Comparison of ENCODE assay signal across 21 mouse cellular contexts in the genomic region with DNA sequence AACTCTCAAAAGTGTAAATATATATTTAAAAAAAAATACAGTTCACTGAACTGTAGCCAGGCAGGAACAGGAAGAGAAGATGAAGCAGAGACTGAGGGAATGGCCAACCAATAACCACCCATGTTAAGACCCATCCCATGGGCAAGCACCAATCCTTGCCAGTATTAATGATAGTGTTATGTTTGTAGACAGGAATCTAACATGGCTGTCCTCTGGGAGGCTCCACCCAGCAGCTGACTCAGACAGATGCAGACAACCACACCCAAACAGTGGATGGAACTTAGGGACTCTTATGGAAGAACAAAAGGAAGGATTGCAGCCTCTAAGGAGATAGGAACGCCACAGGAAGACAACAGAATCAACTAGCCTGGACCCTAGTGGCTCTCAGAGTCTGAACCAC. TPM values are rescaled to one million over a fixed set of nuclear protein-coding genes. Genes with fewer than 3 reads are reported as not detected.
DNase-seq lines count a peak whose midpoint lies in the region; TF ChIP-seq lines count a peak whose summit lies in the region.
"Had no signal": no experiment of that assay in that cellular context is flagged by ENCODE, and none has a peak within 500 bp of the region (broad histone marks: within the 10 kb centered on the region; RNA-seq: fewer than 3 reads in every experiment).

No protein-coding gene starts in this region.

- 0 out of 2 replicates have a peak overlapping the region, but pooled peaks have one; percentile 20 for H3K27ac ChIP-seq in gastrocnemius, adult 2 months
- H3K27ac ChIP-seq: embryonic facial prominence, embryonic 13.5 days; embryonic facial prominence, embryonic 15.5 days; forebrain, embryonic 10.5 days; forebrain, embryonic 12.5 days had no signal

- DNase-seq in gastrocnemius, adult 2 months = peak; percentile 33
- no peak for DNase-seq in gastrocnemius, postnatal 4 days (ENCODE audit: low spot score in 2 of 2)
- DNase-seq in 3T3-L1 (ENCODE audit: low read depth, low spot score) (peak; percentile 91), ZHBTc4 (ENCODE audit: low read depth, low spot score) (peak; percentile 1)
- no peak for DNase-seq in thymus, postnatal 10 days (ENCODE audit: low spot score in 2 of 2)
- no peak for DNase-seq in kidney, adult 18-20 months
- DNase-seq: adrenal gland, adult 2 months; adrenal gland, postnatal 10 days; adrenal gland, postnatal 25 days; cerebellum, adult 11 months; cerebellum, adult 18-20 months; cerebellum, adult 8-10 months; cerebellum, adult 9-11 months; cerebellum, postnatal 14 days; cerebellum, postnatal 36 days; embryo, embryonic 11 days had no signal

- intact Hi-C loops in gastrocnemius, adult 2 months (cut with DNase I) = no loop called here

- H3K4me3 ChIP-seq in gastrocnemius, adult 2 months = no peak overlapping the region
- H3K4me3 ChIP-seq: embryonic facial prominence, embryonic 13.5 days; embryonic facial prominence, embryonic 15.5 days; erythroblast, embryonic 14.5 days; forebrain, embryonic 10.5 days; forebrain, embryonic 12.5 days had no signal

- TF ChIP-seq CTCF in gastrocnemius, adult 2 months (IDR thresholded peaks at IDR 0.05) = no peak

RNA-seq across cellular contexts. Expression of gene Xdh, which starts 32.9 kb away (rescaled TPM):
- total RNA-seq in gastrocnemius, adult 2 months (2021) = 10 to 100 TPM; 54.9 to 72.1 TPM
- total RNA-seq in gastrocnemius, postnatal 4 days (2021) = 1 to 10 TPM; 5.6 to 7.6 TPM

Comparison
In these comparisons a context has a peak if more than half of its experiments do, and no peak if none do; other contexts are left out.
1. DNase-seq: peak in gastrocnemius, adult 2 months (single experiment), 3T3-L1 (single experiment) and ZHBTc4 (single experiment); none in gastrocnemius, postnatal 4 days (0 of 2), thymus, postnatal 10 days (0 of 2) and kidney, adult 18-20 months (single experiment).
2. RNA of gene Xdh, which starts 32.9 kb away (total RNA-seq): 54.9 to 72.1 TPM in gastrocnemius, adult 2 months; 5.6 to 7.6 TPM in gastrocnemius, postnatal 4 days; every median in the first group is over 4 times any median in the second.